Mouse (Mus musculus) hindbrain, embryonic 14.5 days (tissue): Measurements from ENCODE around the gene Cyp4a12a. TPM values are rescaled to one million over a fixed set of nuclear protein-coding genes. Genes with fewer than 3 reads are reported as not detected.
"Not testable (repeated sequence)": the region's sequence is repeated elsewhere in the genome, so short reads cannot be mapped to it uniquely, and the experiment has no call there.

Experiments used
- ATAC-seq: fragments of 200-750 bp; cut with Nextera tagmentation; 2 replicates; pipeline ENCODE4 v1.8.0; 2017; ENCODE audit warnings: moderate number of reproducible peaks, mild to moderate bottlenecking, moderate TSS enrichment, moderate library complexity; ENCODE audit not compliant: low FRiP score
- DNase-seq: peaks from one replicate; pipeline ENCODE4 v3.0.0-alpha.2; 2015; ENCODE audit warnings: low spot score
- H3K27ac ChIP-seq: fragments of 300-500 bp; sonication (generic); 2 replicates; pipeline ENCODE4 v1.5.1; 2014; ENCODE audit warnings: mild to moderate bottlenecking, moderate library complexity
- H3K27me3 ChIP-seq: fragments of 300-500 bp; sonication (generic); 2 replicates; pipeline ENCODE4 v1.6.1; 2014; ENCODE audit warnings: mild to moderate bottlenecking, low read length, mixed read lengths; ENCODE audit not compliant: control insufficient read depth, insufficient read depth
- H3K36me3 ChIP-seq: fragments of 300-500 bp; sonication (generic); replicated peaks from 2 replicates; pipeline ENCODE4 v1.6.1; 2014; ENCODE audit not compliant: control insufficient read depth, insufficient read depth
- H3K4me1 ChIP-seq: fragments of 300-500 bp; sonication (generic); replicated peaks from 2 replicates; pipeline ENCODE4 v1.6.1; 2014; ENCODE audit warnings: antibody characterized with exemption, low read length, mixed read lengths; ENCODE audit not compliant: control insufficient read depth, insufficient read depth
- H3K4me2 ChIP-seq: fragments of 300-500 bp; sonication (generic); replicated peaks from 2 replicates; pipeline ENCODE4 v1.6.1; 2014; ENCODE audit warnings: mild to moderate bottlenecking, moderate library complexity
- H3K4me3 ChIP-seq: fragments of 300-500 bp; sonication (generic); replicated peaks from 2 replicates; pipeline ENCODE4 v1.5.1; 2014; ENCODE audit warnings: mild to moderate bottlenecking, low read length
- H3K9ac ChIP-seq: fragments of 300-500 bp; sonication (generic); 2 replicates; pipeline ENCODE4 v1.6.1; 2014
- H3K9me3 ChIP-seq: fragments of 300-500 bp; sonication (generic); 2 replicates; pipeline ENCODE4 v1.6.1; 2016; ENCODE audit warnings: low read length; ENCODE audit not compliant: control insufficient read depth
- WGBS: fragments of 180-500 bp; shearing (Covaris S2); extraction: QIAGEN DNeasy Blood & Tissue Kit; methylation state at CpG from one replicate; pipeline ENCODE4 v1.1.7; 2014; 5-methylcytosine and 5-hydroxymethylcytosine counted together
- polyA plus RNA-seq: library from polyadenylated mRNA; unstranded; fragments of >200 nt; fragmentation: Nextera tagmentation; extraction: Ambion mirVana; gene quantifications from 2 replicates; pipeline ENCODE4 v1.2.1, GENCODE M21; 2014

Cyp4a12a gene
- polyA plus RNA-seq = not detected in 2 replicates

DNA sequence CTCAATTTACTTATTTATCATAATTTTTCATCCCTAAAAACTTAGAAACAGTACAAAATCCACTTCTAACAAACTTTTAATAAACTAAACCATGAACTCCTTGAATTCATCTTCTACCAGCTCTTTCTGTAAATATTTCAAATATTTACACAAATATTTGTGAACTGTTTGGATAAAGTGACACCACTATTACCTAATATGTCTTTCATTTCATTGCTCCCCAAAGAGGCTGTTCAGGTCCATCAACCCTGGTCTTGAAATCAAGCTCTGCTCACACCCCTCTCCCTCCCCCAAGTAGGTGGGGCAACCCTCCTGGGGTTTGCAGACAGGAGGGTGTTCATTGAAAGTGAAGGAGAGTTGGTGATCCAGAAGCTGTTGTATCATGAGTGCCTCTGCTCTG lies at the start of gene Cyp4a12a:
Gene Cyp4a12a, plus strand, starts transcription at position 301 of the 400 bp plus-strand sequence.
- not testable (repeated sequence) for DNase-seq, H3K9ac ChIP-seq, H3K36me3 ChIP-seq, H3K4me2 ChIP-seq, H3K4me1 ChIP-seq, H3K27me3 ChIP-seq, ATAC-seq, H3K4me3 ChIP-seq, H3K9me3 ChIP-seq, H3K27ac ChIP-seq

DNA sequence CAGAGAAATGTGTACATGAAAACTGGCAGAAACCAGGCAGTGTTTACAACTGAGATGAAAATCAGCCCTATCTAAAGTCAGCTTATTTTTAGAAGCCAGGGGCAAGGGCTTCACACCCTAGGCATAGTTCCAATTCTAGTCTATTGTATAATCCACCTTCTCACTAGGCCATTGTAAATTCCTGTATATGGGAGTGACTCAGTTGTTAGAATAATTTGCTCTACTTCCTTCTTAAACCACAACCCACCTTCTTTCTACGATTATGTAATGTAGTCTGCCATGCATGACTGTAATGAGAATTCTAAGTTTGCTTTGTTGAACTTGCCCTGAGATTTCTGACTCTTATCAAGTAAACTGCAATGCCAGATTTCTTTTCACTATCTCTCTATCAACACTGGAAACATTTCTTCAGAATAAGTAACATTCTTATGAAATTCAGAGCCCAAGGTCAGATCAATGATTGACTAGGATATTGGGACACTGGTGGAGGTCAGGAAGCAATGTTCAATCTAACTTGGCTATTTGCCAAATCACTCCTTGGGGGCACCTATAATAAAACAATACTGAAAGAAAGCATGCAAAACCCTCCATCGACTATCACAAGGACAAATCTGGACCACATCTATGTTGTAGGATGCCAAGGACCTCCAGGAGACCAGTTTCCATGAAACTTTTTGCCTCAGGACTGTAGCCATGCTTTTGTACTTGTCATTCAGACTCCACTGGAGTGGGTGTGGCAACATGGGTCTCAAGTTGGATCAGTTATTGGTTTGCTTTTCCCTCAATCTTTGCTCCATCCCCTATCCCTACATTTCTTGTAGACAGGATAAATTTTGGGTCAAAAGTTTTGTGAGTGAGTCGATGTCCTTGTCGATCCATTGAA lies 33.9 kb upstream of the Cyp4a12a start:
- not testable (repeated sequence) for H3K4me3 ChIP-seq, H3K27ac ChIP-seq, H3K4me1 ChIP-seq, DNase-seq, H3K9ac ChIP-seq, H3K9me3 ChIP-seq, H3K36me3 ChIP-seq, H3K4me2 ChIP-seq, ATAC-seq, H3K27me3 ChIP-seq
- WGBS = 85% methylated on average over 3 of the region's 4 CpGs

DNA sequence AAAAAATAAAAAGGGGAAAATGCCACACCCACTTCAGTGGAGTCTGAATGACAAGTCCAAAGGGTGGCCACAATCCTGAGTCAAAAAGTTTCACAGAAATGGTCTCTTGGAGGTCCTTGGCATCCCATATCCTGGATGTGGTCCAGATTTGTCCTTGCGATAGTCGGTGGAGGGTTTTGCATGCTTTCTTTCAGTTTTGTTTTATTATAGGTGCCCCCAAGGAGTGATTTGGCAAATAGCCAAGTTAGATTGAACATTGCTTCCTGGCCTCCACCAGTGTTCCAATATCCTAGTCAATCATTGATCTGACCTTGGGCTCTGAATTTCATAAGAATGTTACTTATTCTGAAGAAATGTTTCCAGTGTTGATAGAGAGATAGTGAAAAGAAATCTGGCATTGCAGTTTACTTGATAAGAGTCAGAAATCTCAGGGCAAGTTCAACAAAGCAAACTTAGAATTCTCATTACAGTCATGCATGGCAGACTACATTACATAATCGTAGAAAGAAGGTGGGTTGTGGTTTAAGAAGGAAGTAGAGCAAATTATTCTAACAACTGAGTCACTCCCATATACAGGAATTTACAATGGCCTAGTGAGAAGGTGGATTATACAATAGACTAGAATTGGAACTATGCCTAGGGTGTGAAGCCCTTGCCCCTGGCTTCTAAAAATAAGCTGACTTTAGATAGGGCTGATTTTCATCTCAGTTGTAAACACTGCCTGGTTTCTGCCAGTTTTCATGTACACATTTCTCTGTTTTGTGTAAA lies 20.4 kb upstream of the Cyp4a12a start:
- not testable (repeated sequence) for H3K27me3 ChIP-seq, H3K4me1 ChIP-seq, ATAC-seq, H3K4me3 ChIP-seq, H3K9me3 ChIP-seq, H3K27ac ChIP-seq, DNase-seq, H3K4me2 ChIP-seq, H3K9ac ChIP-seq, H3K36me3 ChIP-seq
- 82% methylated on average over 2 of the region's 3 CpGs for WGBS

GRCm38 (mm10) chr4:115280342-115280741 lies 18.5 kb upstream of the Cyp4a12a start:
- H3K9ac ChIP-seq = 0 out of 2 replicates have a peak overlapping the region, but pooled peaks have one; percentile 52
- ATAC-seq (no peak), DNase-seq (no peak)

DNA sequence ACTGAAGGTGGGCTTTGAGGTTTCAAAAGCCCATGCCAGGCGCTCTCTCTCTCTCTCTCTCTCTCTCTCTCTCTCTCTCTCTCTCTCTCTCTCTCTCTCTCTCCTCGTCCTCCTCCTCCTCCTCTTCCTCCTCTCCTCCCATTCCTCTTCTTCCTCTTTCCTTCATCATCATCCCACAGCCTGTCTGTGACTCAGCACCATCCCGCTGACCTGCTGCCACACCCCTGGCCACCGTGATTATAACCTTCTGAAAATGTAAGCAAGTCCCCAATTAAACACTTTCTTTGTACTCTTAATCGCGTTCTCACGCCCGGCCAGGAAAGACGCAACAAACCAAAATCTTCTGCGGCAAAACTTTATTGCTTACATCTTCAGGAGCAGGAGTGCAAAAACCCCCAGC lies 18.1 kb upstream of the Cyp4a12a start:
- WGBS = 13% methylated on average over 10 of the region's 10 CpGs
- not testable (repeated sequence) for H3K9me3 ChIP-seq, H3K36me3 ChIP-seq, ATAC-seq, H3K4me1 ChIP-seq, H3K27ac ChIP-seq, DNase-seq, H3K27me3 ChIP-seq
- H3K9ac ChIP-seq = peak overlapping the region; percentile 52; the same call in 1 of the 2 replicates
- peak overlapping the region; percentile 36 for H3K4me3 ChIP-seq
- peak overlapping the region; percentile 59 for H3K4me2 ChIP-seq

More at GRCm38 (mm10) chr4:115280342-115280741, 18.5 kb upstream of the Cyp4a12a start:
- Histone ChIP-seq H3K27me3 (no peaks in the 10 kb centered on the region), H3K4me1 (no peaks in the 10 kb centered on the region), H3K27ac (no peak overlapping the region), H3K9me3 (no peaks in the 10 kb centered on the region), H3K36me3 (no peaks in the 10 kb centered on the region), H3K4me2 (peak overlapping the region; percentile 59), H3K4me3 (no peak overlapping the region)

GRCm38 (mm10) chr4:115281231-115281767 lies 17.5 kb upstream of the Cyp4a12a start:
- DNase-seq (peak; percentile 47), ATAC-seq (peak; percentile 82; the same call in 1 of the 2 replicates)
- H3K36me3 ChIP-seq, H3K27ac ChIP-seq, H3K9me3 ChIP-seq, H3K27me3 ChIP-seq, H3K4me1 ChIP-seq: not testable (repeated sequence)
- Histone ChIP-seq H3K4me2 (peak overlapping the region; percentile 59), H3K9ac (peak overlapping the region; percentile 52; the same call in 1 of the 2 replicates), H3K4me3 (peak overlapping the region; percentile 36)
- WGBS = 10% methylated on average over 18 of the region's 23 CpGs

DNA sequence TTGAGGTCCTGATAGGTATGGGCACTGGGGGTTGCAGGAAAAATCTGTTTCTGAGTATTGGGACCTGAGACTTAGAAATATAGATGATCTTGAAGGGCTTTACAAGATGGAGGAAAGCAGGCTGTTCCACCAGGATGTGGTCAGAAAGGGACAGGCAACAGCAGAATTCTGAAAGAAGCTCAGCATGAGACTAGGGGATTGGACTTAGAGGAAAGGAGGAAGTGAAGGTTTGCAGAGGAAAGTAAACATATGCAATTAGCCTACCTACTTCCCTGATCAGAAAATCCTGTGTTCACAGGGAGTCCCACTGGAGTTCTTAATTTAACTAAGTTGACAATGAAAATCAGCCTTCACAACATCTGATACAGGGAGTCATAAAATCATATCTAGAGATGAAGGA lies 26.9 kb downstream of the Cyp4a12a start:
- ATAC-seq, H3K27ac ChIP-seq, H3K4me2 ChIP-seq: not testable (repeated sequence)

DNA sequence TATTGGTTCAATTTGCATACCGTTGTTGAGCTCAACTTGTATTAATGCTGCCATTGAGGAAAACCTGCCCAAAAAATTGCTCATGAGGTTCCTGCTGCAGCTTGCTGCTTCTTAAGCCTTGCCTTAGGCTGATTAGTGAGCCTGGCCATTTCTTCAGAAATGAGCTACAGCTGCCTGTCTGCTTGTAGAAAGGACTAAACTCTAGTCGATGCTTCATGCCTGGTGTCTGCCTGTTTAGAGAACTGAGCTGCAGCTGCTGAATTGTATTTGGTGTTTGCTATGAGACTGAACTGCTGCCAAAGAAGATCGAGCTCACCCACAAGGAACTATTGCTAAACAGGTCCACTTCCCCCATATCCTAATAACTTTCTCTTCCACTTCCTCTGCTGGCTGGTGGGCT lies 66.8 kb downstream of the Cyp4a12a start:
- not testable (repeated sequence) for H3K4me2 ChIP-seq, ATAC-seq, H3K36me3 ChIP-seq, H3K4me3 ChIP-seq, H3K4me1 ChIP-seq, H3K27ac ChIP-seq, H3K9ac ChIP-seq, DNase-seq, H3K27me3 ChIP-seq, H3K9me3 ChIP-seq
- 89% methylated on average over 3 of the region's 3 CpGs for WGBS

More for the DNA sequence above, 26.9 kb downstream of the Cyp4a12a start:
- not testable (repeated sequence) for DNase-seq, H3K27me3 ChIP-seq, H3K4me1 ChIP-seq, H3K9me3 ChIP-seq, H3K36me3 ChIP-seq, H3K4me3 ChIP-seq, H3K9ac ChIP-seq

- not testable (repeated sequence) for H3K27ac ChIP-seq, ATAC-seq
Measured at GRCm38 (mm10) chr4:115368067-115368466, 69.2 kb downstream of the Cyp4a12a start.

More at GRCm38 (mm10) chr4:115368067-115368466, 69.2 kb downstream of the Cyp4a12a start:
- not testable (repeated sequence) for H3K4me1 ChIP-seq, DNase-seq, H3K9me3 ChIP-seq, H3K27me3 ChIP-seq, H3K36me3 ChIP-seq, H3K4me2 ChIP-seq, H3K4me3 ChIP-seq, H3K9ac ChIP-seq
